Mouse (Mus musculus): ENCODE data around the gene Prune2. TPM values are rescaled to one million over a fixed set of nuclear protein-coding genes. Genes with fewer than 3 reads are reported as not detected.

Gene Prune2
- polyA plus RNA-seq (2015; fragmentation: Nextera tagmentation; extraction: Ambion mirVana): 7.2 and 8.4 TPM in 2 replicates

DNA sequence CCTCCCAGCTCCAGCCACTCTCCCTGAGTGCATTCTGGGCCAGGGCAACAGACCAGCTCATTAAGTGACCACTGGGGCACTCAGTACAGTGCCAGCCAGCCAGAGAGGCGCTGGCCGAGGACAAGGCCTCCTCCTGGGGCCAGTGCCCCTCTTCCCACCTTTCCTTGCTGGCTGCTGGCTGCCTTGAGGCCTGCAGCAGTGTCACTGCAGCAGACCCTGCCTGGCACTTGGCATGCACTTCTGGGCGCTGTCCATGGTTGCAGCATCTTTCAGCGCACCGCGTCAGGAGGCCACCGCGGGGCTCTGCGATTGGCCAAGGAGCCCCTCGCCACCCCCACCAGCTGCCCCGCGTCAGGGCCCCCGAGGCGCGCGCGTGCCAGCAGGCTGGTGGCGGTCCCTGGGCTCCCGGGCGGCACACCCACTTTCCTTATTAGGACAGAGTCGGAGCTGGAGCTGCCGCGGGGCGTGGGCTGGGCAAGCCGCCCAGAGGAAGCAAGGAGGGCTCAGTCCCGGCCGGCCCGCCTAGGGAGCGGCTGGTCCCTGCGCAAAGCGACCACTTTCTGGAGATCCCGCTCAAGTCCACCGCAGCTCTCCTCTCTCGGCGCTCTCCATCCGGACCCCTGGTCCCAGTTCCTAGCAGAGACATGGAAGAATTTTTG lies at the start of gene Prune2:
TSS of gene Prune2 (plus strand) at position 506 of the 659 bp plus-strand sequence.
- H3K4me3 ChIP-seq: peak within 1 kb of the TSS; percentile 46
- peak within 1 kb of the TSS; percentile 78 for H3K4me2 ChIP-seq
- H3K4me1 ChIP-seq (replicated peaks): peaks cover 16% of the 10 kb centered on the region
- under 1% methylated on average over 36 of the region's 36 CpGs for WGBS
- peaks cover 63% of the 10 kb centered on the region for H3K27me3 ChIP-seq
- peak within 1 kb of the TSS; percentile 66 for H3K9ac ChIP-seq
- no peaks in the 10 kb centered on the region for H3K9me3 ChIP-seq
- no peaks in the 10 kb centered on the region for H3K36me3 ChIP-seq
- peak within 1 kb of the TSS; percentile 19; the same call in 1 of the 2 replicates for H3K27ac ChIP-seq (replicated peaks)
- peak; percentile 96 for ATAC-seq (ENCODE audit: low read depth)

DNA sequence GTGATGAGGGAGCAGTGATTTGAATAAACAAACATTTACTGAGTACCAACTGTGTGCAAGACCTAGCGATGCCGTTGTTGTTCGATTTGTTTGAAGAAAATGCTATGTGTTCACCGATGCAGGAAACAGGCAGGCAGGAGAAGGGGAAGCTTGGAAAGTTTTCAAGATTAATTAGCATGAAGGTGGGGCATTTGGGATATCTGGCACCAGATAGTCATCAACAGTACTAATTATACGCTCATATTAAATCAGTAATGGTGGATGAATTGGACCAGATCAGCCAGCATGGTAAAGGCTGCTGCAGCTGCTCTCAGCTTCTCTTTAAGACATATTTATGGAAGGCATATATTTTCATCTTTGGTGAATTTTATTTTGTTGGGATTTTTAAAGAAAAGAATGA lies 44.4 kb upstream of the Prune2 start:
- Histone ChIP-seq H3K27me3 (no peaks in the 10 kb centered on the region), H3K9me3 (no peaks in the 10 kb centered on the region), H3K27ac (replicated peaks) (no peak overlapping the region), H3K4me3 (no peak overlapping the region), H3K4me1 (replicated peaks) (no peaks in the 10 kb centered on the region), H3K9ac (no peak overlapping the region), H3K4me2 (no peak overlapping the region), H3K36me3 (no peaks in the 10 kb centered on the region)
- no peak for ATAC-seq (ENCODE audit: low read depth)
- WGBS: 62% methylated on average over 5 of the region's 5 CpGs

- H3K9me3 ChIP-seq: no peaks in the 10 kb centered on the region
- 87% methylated on average over 4 of the region's 4 CpGs for WGBS
These were observed 31.4 kb upstream of the Prune2 start for GRCm38 (mm10) chr19:16924516-16924915.

GRCm38 (mm10) chr19:16934664-16935063 lies 21.3 kb upstream of the Prune2 start:
- no peaks in the 10 kb centered on the region for H3K36me3 ChIP-seq
- H3K9ac ChIP-seq: no peak overlapping the region
- no peak for ATAC-seq (ENCODE audit: low read depth)
- no peaks in the 10 kb centered on the region for H3K9me3 ChIP-seq
- WGBS: 82% methylated on average over 8 of the region's 8 CpGs
- no peaks in the 10 kb centered on the region for H3K27me3 ChIP-seq
- no peak overlapping the region for H3K4me3 ChIP-seq
- H3K4me2 ChIP-seq: no peak overlapping the region
- H3K4me1 ChIP-seq (replicated peaks): no peaks in the 10 kb centered on the region
- no peak overlapping the region for H3K27ac ChIP-seq (replicated peaks)

More at GRCm38 (mm10) chr19:16924516-16924915, 31.4 kb upstream of the Prune2 start:
- Histone ChIP-seq H3K4me2 (no peak overlapping the region), H3K4me1 (replicated peaks) (no peaks in the 10 kb centered on the region), H3K4me3 (no peak overlapping the region), H3K36me3 (no peaks in the 10 kb centered on the region), H3K9ac (no peak overlapping the region), H3K27ac (replicated peaks) (no peak overlapping the region), H3K27me3 (no peaks in the 10 kb centered on the region; the same call in 1 of the 2 replicates)
- no peak for ATAC-seq (ENCODE audit: low read depth)

GRCm38 (mm10) chr19:16948794-16949313 lies 7.1 kb upstream of the Prune2 start:
- no peaks in the 10 kb centered on the region for H3K4me1 ChIP-seq (replicated peaks)
- H3K27me3 ChIP-seq: peaks cover 16% of the 10 kb centered on the region
- H3K4me2 ChIP-seq: no peak overlapping the region
- H3K9ac ChIP-seq: no peak overlapping the region
- H3K4me3 ChIP-seq: no peak overlapping the region
- no peaks in the 10 kb centered on the region for H3K36me3 ChIP-seq
- H3K9me3 ChIP-seq: no peaks in the 10 kb centered on the region
- H3K27ac ChIP-seq (replicated peaks): no peak overlapping the region
- no peak for ATAC-seq (ENCODE audit: low read depth)
- WGBS: 84% methylated on average over 2 of the region's 2 CpGs

- Histone ChIP-seq H3K4me2 (no peak overlapping the region), H3K27ac (replicated peaks) (no peak overlapping the region), H3K9me3 (no peaks in the 10 kb centered on the region), H3K4me3 (no peak overlapping the region), H3K9ac (no peak overlapping the region), H3K27me3 (peaks cover 19% of the 10 kb centered on the region), H3K4me1 (replicated peaks) (no peaks in the 10 kb centered on the region), H3K36me3 (no peaks in the 10 kb centered on the region)
- 92% methylated on average over 2 of the region's 2 CpGs for WGBS
- no peak for ATAC-seq (ENCODE audit: low read depth)
These were observed 6.6 kb upstream of the Prune2 start for GRCm38 (mm10) chr19:16949341-16949740.

DNA sequence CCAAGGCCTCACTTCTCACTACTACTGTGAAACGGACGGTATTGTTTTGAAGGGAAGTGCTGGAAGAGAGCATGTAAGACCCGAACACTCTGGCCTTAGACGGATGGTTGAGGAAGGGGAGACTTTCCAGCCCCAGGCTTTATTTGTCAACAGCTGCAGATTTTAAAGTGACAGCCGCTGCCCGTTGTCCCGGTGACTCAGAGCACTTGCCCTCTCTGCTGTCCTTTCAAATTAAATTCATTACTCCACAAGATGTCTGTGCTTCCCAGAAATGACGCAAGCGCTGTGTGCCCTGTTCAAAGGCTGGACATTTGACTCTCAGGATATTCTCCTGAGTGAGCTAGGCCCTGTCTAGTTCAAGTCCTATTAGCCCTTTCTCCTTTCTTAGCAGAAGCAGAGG lies 5.9 kb upstream of the Prune2 start:
- WGBS: 67% methylated on average over 9 of the region's 9 CpGs
- no peak overlapping the region for H3K9ac ChIP-seq
- H3K27me3 ChIP-seq: peaks cover 27% of the 10 kb centered on the region
- H3K4me2 ChIP-seq: no peak overlapping the region
- H3K4me3 ChIP-seq: no peak overlapping the region
- H3K4me1 ChIP-seq (replicated peaks): no peaks in the 10 kb centered on the region
- H3K36me3 ChIP-seq: no peaks in the 10 kb centered on the region
- ATAC-seq (ENCODE audit: low read depth): no peak
- H3K9me3 ChIP-seq: no peaks in the 10 kb centered on the region
- H3K27ac ChIP-seq (replicated peaks): no peak overlapping the region

DNA sequence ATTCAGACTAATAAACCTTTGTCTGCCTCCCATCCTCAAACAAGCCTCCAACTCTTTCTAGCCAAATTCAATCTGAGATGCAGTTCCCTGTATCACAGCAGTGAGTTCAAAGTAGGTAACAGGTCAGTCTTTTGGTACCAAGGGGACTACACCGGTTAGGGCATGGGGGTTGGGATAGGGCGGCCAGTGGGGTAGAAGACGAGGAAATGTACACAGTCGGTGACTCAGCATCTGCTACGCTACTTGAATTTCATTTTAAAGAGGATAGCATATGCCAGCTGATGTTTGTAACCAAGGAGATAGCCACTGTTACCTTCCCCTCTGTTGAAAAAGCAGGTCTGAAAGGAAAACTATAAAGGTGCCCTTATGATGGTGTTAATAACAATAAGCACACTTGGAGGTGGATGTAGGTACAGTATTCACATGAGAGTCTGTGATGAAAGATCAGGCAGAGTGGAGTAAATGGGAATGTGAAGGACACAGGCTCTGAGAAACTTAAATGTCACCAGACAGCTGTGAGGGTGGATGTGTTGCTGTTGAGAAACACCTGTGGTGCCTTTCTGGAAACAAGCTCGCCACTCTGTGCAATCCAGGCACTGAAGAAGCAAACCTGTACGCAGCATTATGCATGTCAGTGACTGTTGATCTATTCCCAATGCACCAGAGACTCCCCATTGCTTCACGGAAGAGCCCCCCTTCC lies 5.1 kb upstream of the Prune2 start:
- H3K9ac ChIP-seq: no peak overlapping the region
- peaks cover 7% of the 10 kb centered on the region; the same call in 1 of the 2 replicates for H3K4me1 ChIP-seq (replicated peaks)
- no peaks in the 10 kb centered on the region for H3K9me3 ChIP-seq
- no peak overlapping the region for H3K4me3 ChIP-seq
- peaks cover 34% of the 10 kb centered on the region for H3K27me3 ChIP-seq
- 80% methylated on average over 8 of the region's 8 CpGs for WGBS
- no peak overlapping the region for H3K4me2 ChIP-seq
- H3K36me3 ChIP-seq: no peaks in the 10 kb centered on the region
- no peak for ATAC-seq (ENCODE audit: low read depth)
- H3K27ac ChIP-seq (replicated peaks): no peak overlapping the region

DNA sequence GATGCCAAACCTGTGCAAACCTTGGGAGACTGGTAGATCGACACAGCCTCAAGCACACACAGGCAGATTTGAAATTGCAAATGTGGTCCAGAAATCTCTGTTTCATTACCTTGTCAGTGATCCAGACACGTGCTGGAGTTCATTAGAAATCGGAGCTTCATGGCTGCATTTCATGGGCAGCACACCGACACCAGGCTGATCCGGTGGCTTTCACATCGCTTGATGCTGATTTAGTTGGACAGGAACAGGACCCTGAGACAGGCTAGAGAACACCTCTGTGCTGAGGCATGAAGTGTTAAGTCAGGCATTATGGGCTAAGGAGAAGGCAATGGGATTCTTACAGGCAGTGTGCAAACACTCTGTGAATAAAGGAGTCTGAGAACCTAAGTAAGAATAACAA lies 1.2 kb upstream of the Prune2 start:
- ATAC-seq (ENCODE audit: low read depth): no peak

DNA sequence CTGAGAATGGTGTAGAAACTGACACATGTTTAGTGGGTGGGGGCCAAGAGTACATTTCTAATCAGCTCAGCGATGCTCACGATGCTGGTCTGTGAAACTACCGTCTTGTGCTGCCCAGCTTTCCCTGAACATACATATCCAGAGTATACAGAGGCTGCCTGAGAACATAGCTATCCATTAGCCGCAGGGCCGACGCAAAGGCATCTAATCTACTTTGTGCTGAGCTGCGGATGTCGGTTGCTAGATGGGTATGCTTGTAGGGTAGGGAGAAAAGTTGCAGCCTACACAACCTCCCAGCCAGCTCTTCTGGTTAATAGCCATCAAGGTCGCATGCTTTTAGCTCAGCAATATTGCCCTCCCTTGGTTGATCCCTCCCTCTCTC lies 696 bp upstream of the Prune2 start:
- Histone ChIP-seq H3K4me3 (peak overlapping the region; percentile 46), H3K4me1 (replicated peaks) (peaks cover 16% of the 10 kb centered on the region), H3K9ac (peak overlapping the region; percentile 66), H3K9me3 (no peaks in the 10 kb centered on the region), H3K4me2 (peak overlapping the region; percentile 78), H3K27ac (replicated peaks) (peak overlapping the region; percentile 19; the same call in 1 of the 2 replicates), H3K27me3 (peaks cover 63% of the 10 kb centered on the region), H3K36me3 (no peaks in the 10 kb centered on the region)
- ATAC-seq (ENCODE audit: low read depth): peak; percentile 2; the same call in 1 of the 2 replicates
- WGBS: 59% methylated on average over 9 of the region's 9 CpGs

More for the DNA sequence above, 1.2 kb upstream of the Prune2 start:
- Histone ChIP-seq H3K9ac (peak overlapping the region; percentile 3; the same call in 1 of the 2 replicates), H3K4me2 (no peak overlapping the region), H3K4me3 (no peak overlapping the region), H3K9me3 (no peaks in the 10 kb centered on the region), H3K27me3 (peaks cover 63% of the 10 kb centered on the region), H3K4me1 (replicated peaks) (peaks cover 16% of the 10 kb centered on the region), H3K36me3 (no peaks in the 10 kb centered on the region), H3K27ac (replicated peaks) (no peak overlapping the region)
- WGBS: 78% methylated on average over 6 of the region's 6 CpGs

GRCm38 (mm10) chr19:16956319-16956718 lies 401 bp downstream of the Prune2 start:
- no peaks in the 10 kb centered on the region for H3K9me3 ChIP-seq
- H3K9ac ChIP-seq: peak overlapping the region; percentile 66
- peaks cover 16% of the 10 kb centered on the region for H3K4me1 ChIP-seq (replicated peaks)
- peak; percentile 33 for ATAC-seq (ENCODE audit: low read depth)
- peak overlapping the region; percentile 46 for H3K4me3 ChIP-seq
- WGBS: 1% methylated on average over 7 of the region's 7 CpGs
- peak overlapping the region; percentile 78 for H3K4me2 ChIP-seq
- H3K27me3 ChIP-seq: peaks cover 63% of the 10 kb centered on the region
- H3K27ac ChIP-seq (replicated peaks): no peak overlapping the region
- no peaks in the 10 kb centered on the region for H3K36me3 ChIP-seq

GRCm38 (mm10) chr19:16959051-16959450 lies 3.1 kb downstream of the Prune2 start:
- WGBS: 88% methylated on average over 4 of the region's 4 CpGs
- H3K9ac ChIP-seq: no peak overlapping the region
- no peak for ATAC-seq (ENCODE audit: low read depth)

More at GRCm38 (mm10) chr19:16959051-16959450, 3.1 kb downstream of the Prune2 start:
- Histone ChIP-seq H3K4me1 (replicated peaks) (peaks cover 16% of the 10 kb centered on the region), H3K27me3 (peaks cover 46% of the 10 kb centered on the region), H3K36me3 (no peaks in the 10 kb centered on the region), H3K27ac (replicated peaks) (no peak overlapping the region), H3K9me3 (no peaks in the 10 kb centered on the region), H3K4me2 (no peak overlapping the region), H3K4me3 (no peak overlapping the region)
